Mouse (Mus musculus): ENCODE data around the gene Pabpc4l.

DNA sequence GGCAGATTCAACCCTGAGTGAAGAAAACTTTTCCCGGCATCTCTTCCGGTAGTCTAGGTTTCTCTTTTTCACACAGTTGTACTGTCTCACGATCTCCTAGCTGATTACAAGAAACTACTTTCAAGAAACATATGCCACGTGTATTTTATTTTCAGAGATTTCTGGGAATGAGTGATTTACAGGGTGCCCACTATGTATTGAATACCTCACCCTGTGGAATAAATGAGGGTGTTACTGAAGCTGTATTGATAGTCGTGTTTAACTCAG is 180 bp upstream of the Pabpc4l start:
- TF ChIP-seq CTCF (IDR thresholded peaks at IDR 0.05; ENCODE audit: control insufficient read depth, insufficient read depth, low read length) (no peak), POLR2A (IDR thresholded peaks at IDR 0.05; ENCODE audit: borderline replicate concordance, control insufficient read depth, low read depth, low read length) (no peak)
